Mouse (Mus musculus) brain, embryonic 14.5 days (tissue): ENCODE measurements around the gene S100a6.

Source experiments
- CTCF ChIP-seq: fragments of 200-500 bp; IDR thresholded peaks from 2 replicates; pipeline ENCODE4 v1.5.1; 2012; ENCODE audit warnings: inconsistent platforms, mild to moderate bottlenecking, moderate library complexity, borderline replicate concordance; ENCODE audit not compliant: insufficient read depth, insufficient read length; ENCODE audit errors: extremely low read depth
- POLR2A ChIP-seq: fragments of 200-500 bp; IDR thresholded peaks from 2 replicates; pipeline ENCODE4 v1.6.1; 2012; ENCODE audit warnings: mild to moderate bottlenecking, inconsistent platforms, borderline replicate concordance; ENCODE audit not compliant: poor library complexity, insufficient read depth, insufficient read length, severe bottlenecking; ENCODE audit errors: extremely low read depth

DNA sequence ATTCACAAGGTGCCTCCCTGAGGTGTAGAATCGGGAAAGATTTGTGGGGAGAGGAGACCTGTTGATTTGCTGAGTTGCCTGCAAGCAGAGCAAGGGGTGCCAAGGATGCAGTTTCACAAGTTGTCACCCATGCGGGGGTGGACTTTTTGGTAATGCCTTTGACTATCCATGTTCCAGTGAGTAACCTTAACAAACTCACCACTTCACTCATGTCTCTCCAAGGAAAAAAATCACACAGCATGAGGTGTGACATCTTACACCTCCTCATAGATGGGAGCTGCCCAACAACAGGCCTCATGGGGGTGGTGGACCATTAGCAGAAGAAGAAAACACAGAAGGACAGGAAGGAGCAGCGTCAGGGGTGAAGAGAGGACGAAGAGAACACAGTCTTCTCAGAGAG, 30.1 kb upstream of the S100a6 start:
- no peak for TF ChIP-seq CTCF
- no peak for TF ChIP-seq POLR2A
